In genomic region chrX:147238806-147239542, GRCm38 (mm10) we compare ENCODE assay signal across 30 mouse cellular contexts.
DNase-seq lines count a peak whose midpoint lies in the region; ATAC-seq lines count a peak whose summit lies in the region.
"Had no signal": no experiment of that assay in that cellular context is flagged by ENCODE, and none has a peak within 500 bp of the region (broad histone marks: within the 10 kb centered on the region; RNA-seq: fewer than 3 reads in every experiment).

No protein-coding gene starts in this region.

- H3K36me3 ChIP-seq in lung, embryonic 15.5 days = no peaks in the 10 kb centered on the region
- no peaks in the 10 kb centered on the region for H3K36me3 ChIP-seq in limb, embryonic 13.5 days
- H3K36me3 ChIP-seq: embryonic facial prominence, embryonic 10.5 days; embryonic facial prominence, embryonic 15.5 days; forebrain, embryonic 12.5 days; hindbrain, embryonic 12.5 days; liver, embryonic 15.5 days; neural tube, embryonic 12.5 days had no signal

- ATAC-seq in lung, embryonic 15.5 days (ENCODE audit: borderline replicate concordance, extremely low read depth, low FRiP score, low TSS enrichment) = peak; percentile 31; the same call in 1 of the 2 replicates
- ATAC-seq in limb, embryonic 13.5 days (ENCODE audit: low FRiP score, low read depth) = peak; percentile 89
- ATAC-seq: forebrain, postnatal 0 days; hindbrain, postnatal 0 days; intestine, embryonic 16.5 days; midbrain, embryonic 16.5 days had no signal

- WGBS in lung, embryonic 15.5 days = 49% methylated on average over 2 of the region's 2 CpGs
- WGBS in limb, embryonic 13.5 days = 33% methylated on average over 2 of the region's 2 CpGs

- H3K9ac ChIP-seq in lung, embryonic 15.5 days = no peak overlapping the region
- no peak overlapping the region for H3K9ac ChIP-seq in limb, embryonic 13.5 days
- H3K9ac ChIP-seq: embryonic facial prominence, embryonic 15.5 days; forebrain, embryonic 12.5 days; forebrain, postnatal 0 days; hindbrain, embryonic 12.5 days; liver, embryonic 15.5 days; neural tube, embryonic 12.5 days had no signal

- no peak overlapping the region for H3K27ac ChIP-seq in lung, embryonic 15.5 days
- no peak overlapping the region for H3K27ac ChIP-seq in limb, embryonic 13.5 days
- H3K27ac ChIP-seq: embryonic facial prominence, embryonic 10.5 days; embryonic facial prominence, embryonic 15.5 days; forebrain, embryonic 12.5 days; hindbrain, embryonic 12.5 days; hindbrain, postnatal 0 days; liver, embryonic 15.5 days; neural tube, embryonic 12.5 days had no signal

- no peaks in the 10 kb centered on the region for H3K4me1 ChIP-seq in lung, embryonic 15.5 days
- no peaks in the 10 kb centered on the region for H3K4me1 ChIP-seq in limb, embryonic 13.5 days
- H3K4me1 ChIP-seq: embryonic facial prominence, embryonic 10.5 days; embryonic facial prominence, embryonic 15.5 days; forebrain, embryonic 12.5 days; hindbrain, embryonic 12.5 days; liver, embryonic 15.5 days; neural tube, embryonic 12.5 days had no signal

- no peak overlapping the region for H3K4me2 ChIP-seq in lung, embryonic 15.5 days
- H3K4me2 ChIP-seq in limb, embryonic 13.5 days (replicated peaks) = no peak overlapping the region
- H3K4me2 ChIP-seq: embryonic facial prominence, embryonic 15.5 days; forebrain, embryonic 12.5 days; heart, embryonic 11.5 days; hindbrain, embryonic 12.5 days; liver, embryonic 15.5 days; midbrain, embryonic 11.5 days; neural tube, embryonic 12.5 days had no signal

- DNase-seq in embryo, embryonic 10.5 days (ENCODE audit: low spot score) = peak; percentile 0
- DNase-seq in embryo, embryonic 11 days = no peak
- no peak for DNase-seq in lung, postnatal 25 days (ENCODE audit: low spot score)
- no peak for DNase-seq in spleen, adult 12 weeks (ENCODE audit: low spot score)
- DNase-seq in heart, adult 8-10 months (ENCODE audit: low spot score) = no peak
- DNase-seq in frontal cortex, postnatal 36 days (ENCODE audit: low spot score in 2 of 2) = no peak
- DNase-seq: adrenal gland, postnatal 25 days; cerebellum, adult 11-12 months; cerebellum, adult 9-11 months; forebrain, postnatal 0 days; gastrocnemius, postnatal 14 days; heart, adult 11 months; heart, postnatal 36 days; kidney, adult 8-10 months; kidney, postnatal 4 days; lung, postnatal 14 days; thymus, postnatal 25 days had no signal

- H3K4me3 ChIP-seq in lung, embryonic 15.5 days = no peak overlapping the region
- H3K4me3 ChIP-seq in limb, embryonic 13.5 days = no peak overlapping the region
- H3K4me3 ChIP-seq: embryonic facial prominence, embryonic 10.5 days; embryonic facial prominence, embryonic 15.5 days; forebrain, embryonic 12.5 days; hindbrain, embryonic 12.5 days; liver, embryonic 15.5 days; neural tube, embryonic 12.5 days had no signal

- H3K27me3 ChIP-seq in lung, embryonic 15.5 days = no peaks in the 10 kb centered on the region
- no peaks in the 10 kb centered on the region for H3K27me3 ChIP-seq in limb, embryonic 13.5 days
- H3K27me3 ChIP-seq: embryonic facial prominence, embryonic 15.5 days; forebrain, embryonic 12.5 days; hindbrain, embryonic 12.5 days; liver, embryonic 15.5 days; neural tube, embryonic 12.5 days had no signal

- no peaks in the 10 kb centered on the region for H3K9me3 ChIP-seq in lung, embryonic 15.5 days
- H3K9me3 ChIP-seq in limb, embryonic 13.5 days = no peaks in the 10 kb centered on the region
- H3K9me3 ChIP-seq: embryonic facial prominence, embryonic 10.5 days; embryonic facial prominence, embryonic 15.5 days; forebrain, embryonic 12.5 days; hindbrain, embryonic 12.5 days; liver, embryonic 15.5 days; neural tube, embryonic 12.5 days had no signal
